Mouse (Mus musculus): Measurements from ENCODE around the gene Gm17662. TPM values are rescaled to one million over a fixed set of nuclear protein-coding genes. Genes with fewer than 3 reads are reported as not detected.

Gm17662 gene
- polyA plus RNA-seq, 1 experiment from 2014 or later, result not detected

DNA sequence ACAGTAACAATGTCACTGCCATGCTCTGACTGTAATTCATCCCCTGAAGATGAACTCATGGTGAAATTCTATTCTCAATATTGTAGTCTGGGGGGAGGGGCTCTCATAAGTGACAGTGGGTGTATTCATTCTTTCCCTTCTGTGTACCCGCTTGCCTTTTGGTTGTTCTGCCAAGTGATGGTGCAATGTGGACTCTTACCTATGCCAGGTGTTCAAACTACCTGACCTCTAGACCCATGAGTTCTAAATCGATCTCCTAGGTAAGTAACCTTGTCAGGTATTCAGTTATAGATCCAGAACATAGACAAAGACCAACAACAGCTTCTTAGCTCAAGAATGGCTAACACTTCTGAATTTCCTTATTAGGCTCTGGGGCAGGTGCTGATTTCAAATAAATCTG lies 18.8 kb upstream of the Gm17662 start:
- Histone ChIP-seq H3K36me3 (no peaks in the 10 kb centered on the region), H3K9me3 (replicated peaks) (no peaks in the 10 kb centered on the region), H3K9ac (no peak overlapping the region), H3K27ac (no peak overlapping the region), H3K27me3 (no peaks in the 10 kb centered on the region), H3K4me1 (replicated peaks) (no peaks in the 10 kb centered on the region), H3K4me2 (no peak overlapping the region), H3K4me3 (no peak overlapping the region)
- WGBS, result 77% methylated on average over 2 of the region's 2 CpGs
- no peak for ATAC-seq (replicated peaks; ENCODE audit: insufficient number of reproducible peaks, insufficient read depth, low FRiP score, low read depth)

DNA sequence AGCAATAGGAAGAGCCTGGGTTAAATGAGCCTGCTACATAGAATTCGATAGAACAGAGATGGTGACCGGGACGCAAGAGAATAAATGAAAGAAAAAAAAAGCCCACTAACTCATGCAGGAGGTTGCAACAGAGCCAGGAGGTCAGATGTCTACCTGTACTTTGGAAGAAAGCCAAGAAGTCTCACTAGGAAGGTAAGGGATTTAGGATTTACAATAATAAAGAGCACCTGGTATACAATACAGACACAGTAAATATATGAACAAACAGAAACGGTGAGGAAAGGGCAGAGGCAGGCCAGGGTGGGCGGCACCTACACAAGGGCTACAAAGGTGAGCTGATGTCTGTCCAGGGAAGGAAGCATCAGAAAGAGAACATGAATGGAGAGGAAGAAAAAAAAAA lies 14.9 kb upstream of the Gm17662 start:
- H3K36me3 ChIP-seq, result no peaks in the 10 kb centered on the region
- no peak for ATAC-seq (replicated peaks; ENCODE audit: insufficient number of reproducible peaks, insufficient read depth, low FRiP score, low read depth)
- H3K27me3 ChIP-seq, result no peaks in the 10 kb centered on the region
- WGBS, result 83% methylated on average over 5 of the region's 5 CpGs
- no peak overlapping the region for H3K4me2 ChIP-seq
- H3K27ac ChIP-seq, result no peak overlapping the region
- no peak overlapping the region for H3K4me3 ChIP-seq
- H3K4me1 ChIP-seq (replicated peaks), result no peaks in the 10 kb centered on the region
- no peaks in the 10 kb centered on the region for H3K9me3 ChIP-seq (replicated peaks)
- H3K9ac ChIP-seq, result no peak overlapping the region

DNA sequence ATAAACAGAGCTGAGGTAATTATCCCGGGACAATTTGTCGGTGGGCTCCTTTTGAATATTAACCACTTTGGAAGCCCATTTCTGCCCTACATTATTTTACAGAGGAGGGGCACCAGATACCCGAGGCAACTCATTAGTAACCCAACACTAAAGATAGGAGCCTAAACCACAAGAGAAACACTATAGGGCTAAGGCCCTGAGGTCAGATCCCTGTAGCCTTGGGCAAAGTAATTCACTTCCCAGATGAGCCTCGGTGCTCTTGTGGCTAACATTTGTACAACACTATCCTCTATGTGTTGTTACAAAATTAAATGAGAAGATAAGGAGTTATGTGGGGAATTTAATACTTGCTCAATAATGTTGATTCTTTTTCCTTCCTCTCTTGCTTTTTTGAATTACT lies 13.6 kb upstream of the Gm17662 start:
- H3K9ac ChIP-seq, result no peak overlapping the region
- no peaks in the 10 kb centered on the region for H3K9me3 ChIP-seq (replicated peaks)
- no peak for ATAC-seq (replicated peaks; ENCODE audit: insufficient number of reproducible peaks, insufficient read depth, low FRiP score, low read depth)
- 68% methylated on average over 4 of the region's 4 CpGs for WGBS
- no peaks in the 10 kb centered on the region for H3K4me1 ChIP-seq (replicated peaks)
- H3K27me3 ChIP-seq, result no peaks in the 10 kb centered on the region
- H3K36me3 ChIP-seq, result no peaks in the 10 kb centered on the region
- no peak overlapping the region for H3K27ac ChIP-seq
- no peak overlapping the region for H3K4me3 ChIP-seq
- no peak overlapping the region for H3K4me2 ChIP-seq

DNA sequence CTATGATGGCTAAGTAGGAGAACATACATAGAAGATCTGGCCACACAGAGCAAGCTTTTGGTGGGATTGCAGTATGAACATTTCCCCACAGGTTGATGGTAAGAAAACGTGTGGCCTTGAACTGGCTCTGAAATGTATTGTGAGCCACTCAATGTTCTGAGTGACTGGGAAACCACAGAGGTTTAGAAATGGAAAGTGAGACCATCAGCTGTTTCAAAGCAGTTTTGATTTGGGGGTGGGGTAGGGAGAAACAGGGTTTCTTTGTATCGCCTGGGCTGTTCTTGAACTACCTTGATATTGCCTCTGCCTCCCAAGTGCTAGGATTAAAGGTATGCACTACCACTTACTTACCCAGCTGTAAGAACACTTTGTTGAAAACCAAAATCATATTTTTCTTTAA lies 1.9 kb upstream of the Gm17662 start:
- WGBS, result 77% methylated on average over 2 of the region's 2 CpGs

DNA sequence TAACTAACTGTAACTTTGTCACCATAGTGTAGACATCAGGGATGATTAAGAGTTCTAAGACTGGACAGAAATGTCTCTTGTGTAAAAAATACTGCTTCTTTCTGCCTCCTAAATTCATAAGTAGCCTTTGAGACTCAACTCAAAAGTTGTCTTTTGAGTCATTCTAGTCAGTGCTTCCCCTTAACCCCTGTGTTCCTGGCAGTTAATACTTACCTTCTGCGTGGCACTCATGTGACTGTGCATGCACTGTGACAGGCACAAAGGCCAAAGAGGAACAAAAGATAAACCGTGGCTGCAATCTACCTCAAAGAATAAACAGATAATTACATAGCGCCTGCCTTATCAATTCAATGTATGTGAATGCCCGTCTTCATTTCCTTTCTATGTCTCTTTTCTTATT lies 694 bp downstream of the Gm17662 start:
- WGBS, result 64% methylated on average over 4 of the region's 4 CpGs

More for the DNA sequence above, 1.9 kb upstream of the Gm17662 start:
- Histone ChIP-seq H3K27ac (no peak overlapping the region), H3K4me3 (no peak overlapping the region), H3K4me2 (no peak overlapping the region), H3K9ac (no peak overlapping the region), H3K9me3 (replicated peaks) (no peaks in the 10 kb centered on the region), H3K4me1 (replicated peaks) (no peaks in the 10 kb centered on the region), H3K36me3 (no peaks in the 10 kb centered on the region), H3K27me3 (no peaks in the 10 kb centered on the region)
- no peak for ATAC-seq (replicated peaks; ENCODE audit: insufficient number of reproducible peaks, insufficient read depth, low FRiP score, low read depth)

DNA sequence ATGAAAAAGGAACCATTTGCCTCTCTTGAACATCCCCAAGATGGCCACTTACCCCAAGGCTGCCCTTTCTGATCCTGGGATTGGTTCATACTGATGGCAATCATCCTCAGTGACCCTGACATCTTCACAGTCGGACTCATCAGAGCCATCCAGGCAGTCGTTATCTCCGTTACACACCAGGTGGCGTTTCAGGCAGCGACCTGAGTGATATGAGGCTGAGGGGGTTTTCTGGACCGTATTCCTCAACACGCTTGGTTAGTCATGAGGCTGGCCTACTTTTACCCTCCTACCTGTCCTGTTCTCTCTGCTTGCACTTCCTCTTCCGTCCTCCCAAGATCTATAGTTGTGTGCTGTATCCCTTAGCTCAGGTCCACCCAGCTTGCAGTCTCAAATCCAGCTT lies 4.1 kb downstream of the Gm17662 start:
- H3K4me1 ChIP-seq (replicated peaks), result no peaks in the 10 kb centered on the region
- no peaks in the 10 kb centered on the region for H3K9me3 ChIP-seq (replicated peaks)
- H3K4me2 ChIP-seq, result no peak overlapping the region
- H3K27me3 ChIP-seq, result no peaks in the 10 kb centered on the region
- no peak for ATAC-seq (replicated peaks; ENCODE audit: insufficient number of reproducible peaks, insufficient read depth, low FRiP score, low read depth)
- WGBS, result 69% methylated on average over 8 of the region's 8 CpGs
- H3K4me3 ChIP-seq, result no peak overlapping the region
- H3K27ac ChIP-seq, result no peak overlapping the region
- no peak overlapping the region for H3K9ac ChIP-seq
- H3K36me3 ChIP-seq, result no peaks in the 10 kb centered on the region

More for the DNA sequence above, 694 bp downstream of the Gm17662 start:
- Histone ChIP-seq H3K36me3 (no peaks in the 10 kb centered on the region), H3K4me1 (replicated peaks) (no peaks in the 10 kb centered on the region), H3K27ac (no peak overlapping the region), H3K9ac (no peak overlapping the region), H3K9me3 (replicated peaks) (no peaks in the 10 kb centered on the region), H3K27me3 (no peaks in the 10 kb centered on the region), H3K4me3 (no peak overlapping the region), H3K4me2 (no peak overlapping the region)
- no peak for ATAC-seq (replicated peaks; ENCODE audit: insufficient number of reproducible peaks, insufficient read depth, low FRiP score, low read depth)

DNA sequence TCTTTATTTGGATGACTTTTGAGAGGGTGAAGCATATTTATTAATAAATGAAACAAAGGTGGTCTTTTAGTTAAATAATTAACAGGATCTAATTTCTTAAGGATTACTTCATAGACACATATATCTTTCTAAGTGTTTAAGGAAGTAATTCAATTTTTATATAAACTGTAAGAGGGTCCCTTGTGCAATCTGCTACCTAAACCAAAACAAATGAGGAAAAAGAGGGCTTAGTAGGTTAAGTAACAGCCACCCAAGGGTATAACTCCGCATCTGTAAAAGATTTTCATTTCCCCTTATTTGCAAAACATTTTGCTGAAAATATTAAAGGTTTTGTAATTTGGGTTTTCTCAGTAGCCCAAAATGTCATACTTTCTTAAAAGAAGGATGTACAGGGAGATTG lies 7.3 kb downstream of the Gm17662 start:
- Histone ChIP-seq H3K4me2 (no peak overlapping the region), H3K9ac (no peak overlapping the region), H3K9me3 (replicated peaks) (no peaks in the 10 kb centered on the region), H3K36me3 (no peaks in the 10 kb centered on the region), H3K27me3 (no peaks in the 10 kb centered on the region), H3K4me1 (replicated peaks) (no peaks in the 10 kb centered on the region; the same call in 1 of the 2 replicates), H3K27ac (no peak overlapping the region), H3K4me3 (no peak overlapping the region)
- WGBS, result 85% methylated on average over 1 of the region's 1 CpGs
- no peak for ATAC-seq (replicated peaks; ENCODE audit: insufficient number of reproducible peaks, insufficient read depth, low FRiP score, low read depth)

DNA sequence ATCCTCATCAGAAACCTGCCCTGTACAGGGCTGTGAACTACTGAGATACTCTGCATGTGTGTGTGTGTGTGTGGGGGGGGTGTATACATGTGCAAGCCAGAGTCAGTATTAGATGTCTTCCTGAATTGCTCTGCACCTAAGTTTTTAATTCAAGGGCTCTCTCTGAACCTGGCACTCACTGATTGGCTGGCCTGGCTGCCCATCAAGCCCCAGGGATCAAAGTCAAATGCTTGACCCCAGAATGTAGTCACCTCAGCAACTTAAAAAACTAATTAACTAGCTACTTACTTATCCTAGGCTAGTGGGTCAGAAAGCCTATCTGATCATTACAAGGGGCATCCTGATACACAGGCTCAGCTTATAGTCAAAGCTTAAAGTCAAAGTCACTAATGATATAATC lies 12.5 kb downstream of the Gm17662 start:
- no peak overlapping the region for H3K27ac ChIP-seq
- no peaks in the 10 kb centered on the region; the same call in 1 of the 2 replicates for H3K4me1 ChIP-seq (replicated peaks)
- no peak for ATAC-seq (replicated peaks; ENCODE audit: insufficient number of reproducible peaks, insufficient read depth, low FRiP score, low read depth)
- no peak overlapping the region for H3K4me3 ChIP-seq
- H3K9me3 ChIP-seq (replicated peaks), result no peaks in the 10 kb centered on the region
- no peak overlapping the region for H3K4me2 ChIP-seq
- H3K27me3 ChIP-seq, result no peaks in the 10 kb centered on the region
- H3K36me3 ChIP-seq, result no peaks in the 10 kb centered on the region
- no peak overlapping the region for H3K9ac ChIP-seq

DNA sequence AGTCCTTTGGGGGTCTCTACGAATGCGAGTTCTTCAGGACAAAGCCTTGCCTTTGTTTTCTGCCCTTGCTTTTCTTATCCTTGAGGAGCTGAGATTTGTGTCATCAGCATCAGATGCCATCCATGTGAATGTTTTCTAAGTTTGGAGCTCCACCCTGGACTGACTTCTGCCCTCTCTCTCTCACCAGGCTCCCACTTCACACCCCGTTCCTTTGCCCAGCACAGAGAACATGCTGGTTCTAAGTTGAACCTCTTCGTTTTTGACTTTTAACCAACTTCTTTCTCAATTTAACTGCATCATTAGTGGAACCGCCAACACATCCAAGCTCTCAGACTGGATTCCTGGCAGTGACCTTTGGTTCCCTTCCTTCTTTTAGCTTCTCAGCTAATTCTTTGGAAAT lies 13.1 kb downstream of the Gm17662 start:
- Histone ChIP-seq H3K36me3 (no peaks in the 10 kb centered on the region), H3K9ac (no peak overlapping the region), H3K4me1 (replicated peaks) (no peaks in the 10 kb centered on the region; the same call in 1 of the 2 replicates), H3K27me3 (no peaks in the 10 kb centered on the region), H3K9me3 (replicated peaks) (no peaks in the 10 kb centered on the region), H3K27ac (no peak overlapping the region), H3K4me2 (no peak overlapping the region), H3K4me3 (no peak overlapping the region)
- no peak for ATAC-seq (replicated peaks; ENCODE audit: insufficient number of reproducible peaks, insufficient read depth, low FRiP score, low read depth)
- 80% methylated on average over 5 of the region's 5 CpGs for WGBS

DNA sequence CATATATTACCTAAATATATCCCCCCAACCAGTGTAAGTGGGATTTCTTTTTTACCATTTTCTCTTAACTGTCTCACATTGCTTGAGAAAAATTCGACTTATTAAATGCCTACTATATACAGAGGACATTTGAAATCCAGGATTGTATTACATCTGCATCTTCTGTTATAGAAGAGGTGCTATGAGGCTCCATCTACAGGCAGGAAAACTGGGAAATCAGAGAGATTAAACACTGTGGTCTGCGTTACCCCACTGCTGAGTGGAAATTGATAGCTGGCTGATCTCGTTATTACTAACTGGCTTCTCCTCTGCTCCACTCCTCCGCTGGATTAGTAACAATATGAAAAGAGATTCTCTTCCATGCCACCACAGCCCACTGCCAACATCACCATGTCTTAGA lies 18.7 kb downstream of the Gm17662 start:
- no peak overlapping the region for H3K27ac ChIP-seq
- no peak for ATAC-seq (replicated peaks; ENCODE audit: insufficient number of reproducible peaks, insufficient read depth, low FRiP score, low read depth)
- H3K4me2 ChIP-seq, result no peak overlapping the region
- H3K9me3 ChIP-seq (replicated peaks), result no peaks in the 10 kb centered on the region
- no peaks in the 10 kb centered on the region for H3K36me3 ChIP-seq
- H3K9ac ChIP-seq, result no peak overlapping the region
- H3K4me3 ChIP-seq, result no peak overlapping the region
- H3K27me3 ChIP-seq, result no peaks in the 10 kb centered on the region
- H3K4me1 ChIP-seq (replicated peaks), result no peaks in the 10 kb centered on the region
- 69% methylated on average over 4 of the region's 4 CpGs for WGBS

DNA sequence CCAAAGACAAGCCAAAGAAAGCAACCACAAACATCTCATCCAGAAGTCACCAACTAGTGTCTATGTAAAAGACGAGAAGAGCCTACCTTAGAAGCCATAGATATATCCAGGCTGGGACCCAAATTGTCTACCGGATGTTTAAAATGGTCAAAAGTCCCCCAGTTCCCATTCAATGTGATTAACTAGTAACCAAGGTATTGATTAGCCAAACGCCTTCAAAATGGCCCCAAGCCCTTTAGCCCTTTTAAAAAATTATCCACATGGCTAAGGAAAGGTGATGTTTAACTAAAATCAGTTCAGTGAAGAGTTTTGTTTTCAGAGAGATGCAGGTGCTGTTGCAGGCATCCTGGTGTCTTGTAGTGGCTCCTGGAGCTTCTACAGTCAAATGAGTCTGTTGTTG lies 19.2 kb downstream of the Gm17662 start, which contains the start of gene C8a:
Gene C8a, minus strand, starts transcription at position 76 of the 400 bp plus-strand sequence.
- Histone ChIP-seq H3K4me3 (no peak within 1 kb of the TSS), H3K4me1 (replicated peaks) (no peaks in the 10 kb centered on the region), H3K27ac (no peak within 1 kb of the TSS), H3K36me3 (no peaks in the 10 kb centered on the region), H3K9me3 (replicated peaks) (no peaks in the 10 kb centered on the region), H3K4me2 (no peak within 1 kb of the TSS), H3K9ac (no peak within 1 kb of the TSS), H3K27me3 (no peaks in the 10 kb centered on the region)
- no peak for ATAC-seq (replicated peaks; ENCODE audit: insufficient number of reproducible peaks, insufficient read depth, low FRiP score, low read depth)
- 75% methylated on average over 3 of the region's 3 CpGs for WGBS

DNA sequence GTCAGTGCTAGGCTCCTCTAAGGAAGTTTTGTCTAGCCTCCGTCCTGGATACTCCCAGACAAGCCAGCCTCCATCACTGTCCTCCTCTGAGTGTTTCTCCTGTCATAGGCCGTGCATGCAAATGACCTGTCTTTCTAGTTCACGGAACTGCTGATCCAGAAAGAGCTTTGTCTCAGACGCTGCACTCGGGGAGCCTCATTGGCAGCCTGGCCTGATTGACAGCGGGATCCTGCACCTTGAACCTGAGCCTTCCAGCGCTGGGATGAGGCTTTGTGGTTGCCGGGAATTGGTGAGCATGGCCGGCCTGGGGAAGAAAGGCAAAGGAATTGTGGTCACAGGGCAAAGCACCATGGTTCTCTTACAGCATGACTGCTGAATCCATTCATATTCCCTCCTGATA lies 30.4 kb downstream of the Gm17662 start:
- H3K9me3 ChIP-seq (replicated peaks), result no peaks in the 10 kb centered on the region
- no peak overlapping the region for H3K27ac ChIP-seq
- no peaks in the 10 kb centered on the region for H3K36me3 ChIP-seq
- no peak overlapping the region for H3K4me2 ChIP-seq
- peaks cover 5% of the 10 kb centered on the region for H3K4me1 ChIP-seq (replicated peaks)
- no peak overlapping the region for H3K4me3 ChIP-seq
- no peak for ATAC-seq (replicated peaks; ENCODE audit: insufficient number of reproducible peaks, insufficient read depth, low FRiP score, low read depth)
- H3K27me3 ChIP-seq, result 0 out of 2 replicates have a peak, but pooled peaks cover 7% of the 10 kb centered on the region
- WGBS, result 79% methylated on average over 9 of the region's 9 CpGs
- H3K9ac ChIP-seq, result no peak overlapping the region

Measured in heart, embryonic 15.5 days (tissue).